Mouse (Mus musculus) urinary bladder, postnatal 36 days (tissue): ENCODE results near the gene Sptbn1.

Experiments
- DNase-seq, 2 experiments: peaks; one replicate each; pipeline ENCODE4 v3.0.0; 2022; ENCODE audit warnings: low spot score in 2 of 2, mixed read lengths in 1 of 2

The Sptbn1 gene

DNA sequence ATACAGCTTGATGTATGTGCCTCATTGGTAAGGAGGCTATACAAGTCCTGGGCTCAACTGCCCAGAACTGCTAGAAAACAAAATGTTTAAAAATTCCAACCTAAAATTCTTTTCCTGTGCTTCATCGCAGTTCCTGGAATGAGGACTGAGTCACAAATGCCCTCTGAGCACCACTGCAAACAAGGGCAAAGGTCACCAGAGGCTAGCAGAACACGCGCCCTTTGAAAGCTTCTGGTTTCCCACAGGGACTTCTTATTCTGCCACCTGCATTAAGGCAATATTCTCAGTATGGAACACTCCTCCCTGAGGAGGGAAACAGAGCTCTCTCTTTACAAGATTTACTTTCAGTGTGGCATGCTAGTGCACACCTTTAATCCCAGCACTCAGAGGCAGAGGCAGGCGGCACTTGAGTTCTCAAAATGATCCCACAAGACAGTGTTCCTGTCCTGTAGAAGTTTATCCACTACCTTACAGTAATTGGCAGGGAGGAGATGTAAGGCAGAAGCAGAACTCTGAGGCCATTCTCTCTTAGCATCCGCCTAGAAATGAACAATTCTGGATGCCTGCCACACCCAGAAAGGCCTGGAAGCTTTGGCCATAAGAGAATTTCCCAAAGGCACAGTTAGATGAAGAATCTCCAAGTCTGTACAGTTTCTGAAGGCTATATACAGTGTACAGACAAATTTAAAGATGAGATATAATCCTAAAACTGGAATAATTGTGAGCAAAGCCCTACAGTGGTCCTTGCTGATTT, 56.1 kb downstream of the Sptbn1 start:
- DNase-seq, result no peak

DNA sequence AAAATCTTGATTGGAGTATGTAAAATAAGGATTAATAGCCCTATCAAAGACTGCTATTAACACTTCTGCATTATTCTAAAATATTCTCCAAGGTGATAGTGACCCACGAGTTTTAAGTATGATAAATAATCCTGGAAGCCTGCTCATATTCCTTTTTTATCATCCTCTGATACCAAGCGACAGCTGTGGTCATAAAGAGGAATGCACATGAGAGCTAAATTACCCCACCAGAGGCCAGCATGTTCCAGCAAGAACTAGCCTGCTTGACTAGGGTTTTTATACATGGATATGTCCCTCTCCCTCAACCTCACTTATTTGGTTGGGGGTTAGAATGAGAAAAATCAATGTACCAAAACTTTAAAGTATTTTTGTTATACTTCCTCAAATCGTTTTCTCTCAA, 56.8 kb downstream of the Sptbn1 start:
- no peak for DNase-seq

DNA sequence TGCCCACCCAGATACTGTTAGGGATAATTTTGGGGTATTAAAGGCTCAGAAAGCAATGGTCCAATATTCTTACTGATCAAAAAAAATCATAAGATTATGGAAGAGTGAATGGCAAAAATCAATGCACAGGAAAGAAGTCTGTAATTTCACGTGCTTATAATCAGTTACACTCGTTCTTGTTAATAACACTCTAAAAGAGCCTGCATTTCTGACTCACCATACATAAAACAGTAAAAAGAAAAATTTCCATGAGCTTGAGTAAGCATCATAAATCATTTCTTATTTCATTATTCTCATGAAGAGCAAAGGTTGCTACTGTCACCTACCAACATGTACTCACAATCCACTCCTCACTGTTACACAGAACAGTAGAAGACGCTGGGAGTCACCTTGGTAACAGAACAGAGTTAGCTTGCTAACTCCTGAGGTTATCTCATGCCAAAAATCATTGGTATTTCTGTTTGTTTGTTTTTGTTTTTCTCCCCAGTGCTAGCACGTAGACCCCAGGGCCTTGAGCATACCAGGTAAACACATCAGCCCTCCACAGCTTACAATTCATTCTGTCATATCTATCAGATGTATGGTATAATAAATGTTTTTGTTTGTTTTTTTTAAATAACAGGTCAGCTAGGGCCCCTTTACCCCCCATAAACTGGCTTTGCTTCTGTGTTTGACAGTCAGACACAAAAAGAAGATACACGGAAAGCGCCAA, 57.7 kb downstream of the Sptbn1 start:
- DNase-seq, result no peak

DNA sequence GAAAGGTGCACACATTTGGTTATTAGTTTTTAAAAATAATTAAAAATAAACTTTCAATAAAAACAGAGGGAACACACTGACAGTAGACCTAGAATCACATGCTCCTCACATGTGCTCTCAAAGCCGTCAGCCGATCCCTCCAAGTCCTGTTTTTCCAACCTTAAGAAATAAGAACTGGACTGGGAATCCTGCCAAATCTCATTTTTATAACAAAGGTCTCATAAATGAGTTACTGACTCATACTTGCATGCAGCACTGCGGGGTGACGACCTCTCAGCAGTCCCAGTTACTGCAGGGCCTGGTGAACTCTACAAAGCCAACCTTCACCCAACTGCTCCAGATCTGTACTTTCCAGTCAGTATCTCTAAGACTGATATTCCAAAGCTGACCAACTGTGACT, 58.5 kb downstream of the Sptbn1 start:
- DNase-seq, result peak; percentile 33 to 55

DNA sequence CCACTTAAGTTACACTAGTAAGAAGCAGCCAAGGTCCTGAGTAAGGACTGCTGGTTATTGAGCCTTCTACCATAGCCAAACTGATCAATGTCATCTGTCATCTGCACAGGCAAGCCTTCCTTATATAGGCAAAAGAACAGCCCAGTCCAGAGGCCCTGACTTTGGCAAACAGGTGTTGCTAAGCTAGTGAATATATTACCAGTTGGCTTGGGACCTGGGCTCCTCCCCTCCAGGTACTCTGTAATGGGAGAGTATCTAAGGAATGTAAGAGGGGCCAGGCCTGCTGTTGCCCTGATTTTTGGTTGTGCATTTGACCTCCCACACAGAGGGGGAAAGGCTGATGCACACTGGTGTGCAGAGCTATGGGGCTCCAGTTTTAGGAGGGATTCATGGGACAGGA, 63.6 kb downstream of the Sptbn1 start:
- DNase-seq, result no peak

DNA sequence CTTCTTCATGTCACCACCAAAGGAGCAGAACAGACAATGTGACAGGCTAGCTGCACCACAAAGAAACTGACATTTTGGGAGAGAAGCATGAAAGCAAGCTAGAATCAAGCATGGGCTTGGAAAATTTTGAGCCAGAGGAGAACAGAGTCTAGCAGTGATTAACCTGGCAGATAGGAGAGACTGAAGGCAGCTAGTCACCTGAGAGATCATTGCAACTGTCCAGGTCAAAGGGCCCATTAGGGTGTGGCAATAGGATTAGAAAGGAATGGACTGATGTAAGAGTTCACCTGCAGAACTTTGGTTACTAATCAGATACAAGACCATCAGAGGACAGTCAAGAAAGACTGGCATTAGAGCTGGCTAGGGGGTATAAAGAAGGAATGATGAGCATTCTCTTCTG, 67.6 kb downstream of the Sptbn1 start:
- no peak for DNase-seq

DNA sequence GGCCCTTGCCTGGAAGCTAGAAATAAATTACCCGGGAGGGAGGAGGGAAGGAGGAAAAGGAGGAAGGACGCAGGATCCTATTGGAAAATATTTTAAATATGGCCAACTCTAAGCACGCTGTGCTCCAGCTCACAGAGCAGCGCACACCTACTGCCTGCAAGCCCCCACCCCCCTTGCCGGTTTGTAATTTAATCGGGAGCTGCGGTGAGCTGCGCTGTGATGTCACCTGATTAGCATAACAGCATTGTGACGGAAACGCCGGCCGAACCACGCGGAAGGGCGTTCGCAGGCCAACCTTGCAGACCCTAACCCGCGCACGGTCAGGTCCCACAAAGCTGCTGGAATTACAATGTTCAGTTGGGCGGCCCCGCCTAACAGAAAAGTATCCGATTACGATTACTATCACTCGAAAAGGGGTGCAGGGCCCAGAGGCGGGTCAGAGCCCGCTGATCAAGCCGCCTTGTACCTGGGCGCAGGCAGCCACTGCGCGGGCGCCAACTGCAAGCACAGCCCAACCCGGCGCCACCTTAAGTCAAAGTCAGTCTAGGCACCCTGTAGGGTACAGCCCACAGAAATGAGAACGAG, 69.8 kb downstream of the Sptbn1 start:
- DNase-seq, result peak; percentile 69 to 72

DNA sequence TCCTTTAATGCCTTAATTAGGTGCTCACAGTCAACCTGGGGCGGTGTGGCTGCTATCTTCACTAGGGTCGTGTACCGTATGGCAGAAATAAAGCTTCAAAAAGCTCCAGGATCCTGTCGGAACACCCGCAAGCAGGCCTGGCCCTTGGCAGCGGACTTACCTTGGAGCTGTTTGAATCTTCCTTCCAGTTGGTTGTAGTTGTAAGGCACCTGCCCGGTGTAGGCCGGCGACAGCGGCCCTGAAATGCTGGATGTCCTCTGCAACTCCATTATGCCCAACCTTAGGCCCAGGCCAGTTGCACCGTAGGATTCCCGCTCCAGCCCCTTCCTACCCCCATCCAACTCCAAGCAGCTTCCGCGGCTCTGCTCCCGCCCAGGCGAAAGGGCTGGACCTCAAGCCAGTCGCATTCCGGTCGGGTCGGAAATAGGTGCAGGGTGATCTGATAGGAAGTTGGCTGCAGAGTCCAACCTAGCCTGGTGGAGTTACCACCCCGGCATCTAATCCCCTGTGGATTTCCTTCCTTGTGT, 70.3 kb downstream of the Sptbn1 start:
- peak; percentile 64 to 76 for DNase-seq

DNA sequence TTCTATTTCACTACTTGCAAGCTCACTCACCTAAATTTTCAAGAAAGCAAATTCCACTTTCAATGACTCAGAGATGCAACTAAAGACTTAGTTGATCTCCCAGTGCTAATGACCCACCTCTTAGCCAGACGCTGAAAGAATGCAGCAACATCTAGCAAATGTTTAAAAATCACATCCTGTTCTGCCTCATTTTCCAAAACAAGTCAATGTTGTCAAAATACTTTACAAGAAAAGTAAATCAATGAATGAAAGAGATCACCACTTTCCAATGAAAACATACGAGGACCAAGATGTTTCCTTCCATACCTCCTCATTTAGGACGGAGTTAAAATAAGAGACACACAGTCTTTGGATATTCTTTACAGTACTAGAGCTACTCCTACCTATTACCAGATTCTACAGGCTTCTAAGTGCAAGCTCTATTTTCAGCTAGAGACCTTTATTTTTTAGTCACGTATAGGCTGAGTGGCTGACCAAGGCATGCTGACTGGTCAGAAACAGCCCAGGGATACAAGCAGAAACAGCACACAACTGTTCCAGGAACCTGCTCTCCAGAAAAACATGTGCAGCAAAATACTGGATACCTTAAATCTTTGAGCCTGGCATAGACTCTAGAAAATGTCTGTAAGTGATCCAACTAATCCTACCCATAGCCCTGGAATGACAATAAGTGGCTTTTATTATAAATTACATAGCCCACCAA, 71.5 kb downstream of the Sptbn1 start:
- DNase-seq, result no peak

DNA sequence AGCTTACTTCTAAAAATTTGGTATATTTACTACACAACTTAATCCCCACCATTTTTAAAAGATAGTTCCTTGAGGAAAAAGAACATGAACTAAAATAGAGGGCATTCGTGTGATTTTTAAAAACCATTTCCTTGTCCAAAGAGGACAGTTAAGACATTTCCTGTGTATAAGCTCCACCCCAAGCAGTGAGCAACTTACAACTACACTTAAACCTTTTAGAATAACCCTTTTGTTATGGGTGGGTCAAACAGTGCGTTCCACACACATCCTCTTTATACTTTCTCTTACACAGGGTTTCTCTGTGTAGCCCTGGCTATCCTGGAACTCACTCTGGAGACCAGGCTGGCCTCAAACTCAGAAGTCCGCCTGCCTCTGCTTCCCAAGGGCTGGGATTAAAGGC, 72.2 kb downstream of the Sptbn1 start:
- DNase-seq, result no peak

DNA sequence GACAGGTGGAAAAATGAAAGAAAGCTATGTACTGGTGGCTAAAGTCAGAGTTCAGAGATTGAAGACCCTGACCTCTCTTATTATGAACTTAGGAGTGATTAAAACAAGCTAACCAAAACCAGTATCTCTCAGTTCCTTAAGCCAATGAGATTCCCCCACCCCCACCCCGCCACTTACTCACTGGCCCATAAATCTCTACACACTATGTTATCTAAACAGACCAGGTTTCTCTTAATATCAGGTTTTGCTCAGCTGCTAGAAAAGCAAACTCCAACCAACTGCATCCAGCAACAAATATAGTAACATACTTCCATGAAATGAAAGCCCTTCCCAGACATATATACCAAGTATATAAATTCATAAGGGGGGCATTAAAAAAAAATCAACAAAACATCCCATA, 73.2 kb downstream of the Sptbn1 start:
- no peak for DNase-seq

DNA sequence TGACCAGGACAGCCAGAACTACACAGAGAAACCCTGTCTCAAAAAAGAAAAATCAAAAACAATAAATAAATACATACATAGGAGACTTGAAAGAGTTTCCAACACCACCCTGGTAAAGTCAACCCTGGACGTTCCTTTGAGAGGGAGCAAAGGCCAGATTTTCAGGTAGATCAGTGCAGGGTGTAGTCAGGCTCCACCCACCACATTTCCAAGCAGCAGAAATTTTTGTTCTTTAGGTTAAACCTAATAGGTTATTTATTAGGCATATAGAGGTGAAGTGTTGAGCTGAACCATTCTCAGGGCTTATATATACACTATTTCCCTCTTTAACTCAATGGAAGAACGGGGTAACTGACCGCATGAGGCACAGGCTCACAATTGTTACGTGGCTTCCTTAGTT, 77.0 kb downstream of the Sptbn1 start:
- DNase-seq, result no peak

DNA sequence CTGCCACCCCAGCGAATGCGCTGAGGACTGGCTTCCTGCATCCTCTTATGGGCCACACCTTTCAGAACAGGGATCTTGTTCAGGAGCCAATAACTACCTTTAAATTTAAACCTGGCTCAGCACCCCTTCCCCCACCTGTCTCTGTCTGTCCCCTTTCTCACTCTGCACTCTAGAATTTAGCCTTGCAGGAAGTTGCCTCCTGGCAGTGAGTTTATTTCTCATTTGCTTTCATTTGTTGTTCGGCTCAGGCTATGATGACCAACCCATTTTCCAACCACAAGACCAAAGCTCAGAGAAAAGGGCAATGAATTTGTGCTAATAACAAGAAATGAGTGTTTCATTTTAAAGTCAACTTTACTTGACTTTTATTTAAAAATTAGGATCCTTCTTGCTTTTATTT, 77.9 kb downstream of the Sptbn1 start:
- DNase-seq, result no peak

DNA sequence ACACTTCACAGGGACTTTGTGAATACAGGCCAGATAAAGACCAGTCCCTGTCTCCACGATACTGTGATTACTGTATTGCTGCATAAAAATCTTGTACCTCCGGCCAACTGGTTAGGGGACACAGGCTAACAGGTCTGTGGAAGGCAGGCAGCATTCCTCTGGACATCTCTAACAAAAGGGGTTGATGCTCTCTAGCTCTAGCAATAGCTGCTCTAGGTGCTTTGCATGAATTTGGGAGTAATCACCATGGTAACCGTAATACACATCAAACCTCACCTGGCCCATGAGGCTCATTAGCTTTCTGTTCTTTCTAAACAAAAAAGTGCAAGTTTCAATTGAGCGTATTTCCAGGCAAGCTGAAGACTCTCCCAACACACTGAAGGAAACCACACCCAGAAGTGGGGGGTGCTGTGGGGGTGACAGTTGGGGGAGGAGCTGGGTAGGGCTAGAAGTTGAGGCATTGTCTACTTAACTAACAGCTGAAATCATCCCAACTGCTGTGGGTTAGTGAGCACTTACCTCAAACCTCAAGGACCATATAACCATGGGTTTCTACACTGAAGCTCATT, 81.0 kb downstream of the Sptbn1 start:
- no peak for DNase-seq

DNA sequence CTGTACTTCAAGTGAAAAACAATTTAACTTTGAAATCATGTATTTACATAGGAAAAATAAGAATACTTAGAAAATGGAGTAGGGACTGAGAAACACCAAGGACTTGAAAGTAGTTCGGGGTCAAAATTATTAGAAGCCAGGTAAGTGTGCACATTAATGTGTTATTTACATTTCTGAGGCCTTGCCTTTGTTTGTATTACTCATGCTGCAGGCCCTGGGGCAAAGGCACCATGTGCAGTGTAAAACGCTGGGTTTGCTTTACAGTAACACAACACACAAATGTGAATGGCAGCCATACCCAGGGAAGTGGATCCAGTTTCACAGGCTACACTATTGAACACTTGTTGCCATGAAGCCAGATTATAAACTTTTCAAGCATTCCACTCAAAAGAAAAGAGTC, 83.4 kb downstream of the Sptbn1 start:
- peak in 1 of 2 experiments; percentile 30 for DNase-seq

DNA sequence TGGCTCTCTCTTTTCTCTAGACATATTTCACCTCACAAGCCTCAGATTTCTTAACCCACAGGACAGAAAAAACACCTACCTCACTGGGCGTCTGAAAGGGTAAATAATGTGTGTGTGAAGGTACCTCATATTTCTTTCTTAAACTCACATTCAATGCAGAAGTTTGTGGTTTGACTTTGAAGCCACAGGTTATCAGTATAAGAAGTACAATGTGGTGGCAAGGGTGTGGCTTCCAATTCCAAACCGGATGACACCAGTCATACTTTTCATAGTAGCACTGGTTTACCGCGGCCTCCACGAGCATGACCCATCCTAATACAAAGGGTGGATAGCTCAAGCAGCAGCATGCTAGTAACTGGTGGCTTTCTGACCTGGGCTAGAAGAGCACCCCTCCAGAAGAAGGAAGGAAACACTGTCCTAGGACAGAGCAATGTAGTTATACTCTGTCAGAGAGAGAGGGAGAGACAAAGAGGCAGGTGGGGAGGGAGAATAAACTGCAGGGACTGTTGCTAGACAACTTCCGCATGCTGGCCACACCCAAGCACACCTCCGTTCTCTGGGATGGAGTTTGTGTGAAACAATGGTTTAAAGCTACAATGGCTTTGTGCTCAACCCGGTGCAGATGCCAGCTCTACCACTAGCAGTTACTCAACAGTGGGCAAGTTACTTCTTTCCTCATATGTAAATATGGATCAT, 85.1 kb downstream of the Sptbn1 start:
- DNase-seq, result no peak

DNA sequence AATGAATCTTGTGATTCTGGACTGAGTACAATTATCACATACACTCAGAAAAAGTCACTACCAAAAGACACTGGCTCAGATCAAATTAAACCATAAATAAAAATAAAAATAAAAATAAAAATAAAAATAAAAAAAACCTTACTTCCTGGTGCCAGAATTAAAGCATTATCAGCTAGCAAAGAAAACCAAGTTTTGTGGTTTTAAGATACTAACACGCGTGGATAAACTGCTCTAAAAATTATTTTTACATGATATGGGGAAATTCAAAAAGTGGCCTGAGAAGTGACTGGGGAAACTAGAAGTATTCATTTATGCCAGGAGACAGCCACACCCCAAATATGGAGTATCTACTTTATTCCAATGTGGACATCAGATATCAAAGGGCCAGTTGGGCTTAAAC, 89.8 kb downstream of the Sptbn1 start:
- no peak for DNase-seq

DNA sequence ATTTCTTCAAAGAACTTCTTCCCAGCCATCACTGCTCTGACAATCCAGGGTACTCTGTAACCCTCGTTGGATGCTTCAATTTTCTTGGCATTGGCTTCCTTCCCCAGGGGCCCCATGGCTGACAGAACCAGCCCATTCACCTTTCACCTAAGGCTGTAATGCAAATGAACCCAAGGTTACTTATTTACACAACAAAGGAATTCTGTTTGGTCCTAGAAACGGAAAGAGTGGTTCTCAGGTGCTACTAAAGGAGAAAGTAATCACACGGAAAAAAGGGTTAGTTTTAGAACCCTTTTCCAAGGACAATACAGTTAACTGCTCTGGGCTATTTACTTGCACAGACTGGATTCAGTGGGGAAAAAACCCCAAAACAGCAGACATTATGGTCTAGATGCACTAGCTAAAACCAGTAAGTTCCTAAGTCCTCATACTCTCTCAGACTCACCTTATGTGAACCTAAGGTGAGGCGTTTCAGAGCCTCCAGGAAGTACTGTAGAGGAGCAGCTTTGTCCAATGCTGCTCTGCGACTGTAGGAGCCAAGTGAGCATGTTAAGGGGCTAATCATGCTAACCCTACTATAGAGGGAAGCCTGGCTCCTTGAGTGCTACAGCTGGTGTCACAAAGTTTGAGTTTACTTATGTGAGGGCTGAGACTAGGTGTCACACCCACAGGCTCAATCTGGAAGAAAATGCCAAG, 90.7 kb downstream of the Sptbn1 start:
- no peak for DNase-seq

DNA sequence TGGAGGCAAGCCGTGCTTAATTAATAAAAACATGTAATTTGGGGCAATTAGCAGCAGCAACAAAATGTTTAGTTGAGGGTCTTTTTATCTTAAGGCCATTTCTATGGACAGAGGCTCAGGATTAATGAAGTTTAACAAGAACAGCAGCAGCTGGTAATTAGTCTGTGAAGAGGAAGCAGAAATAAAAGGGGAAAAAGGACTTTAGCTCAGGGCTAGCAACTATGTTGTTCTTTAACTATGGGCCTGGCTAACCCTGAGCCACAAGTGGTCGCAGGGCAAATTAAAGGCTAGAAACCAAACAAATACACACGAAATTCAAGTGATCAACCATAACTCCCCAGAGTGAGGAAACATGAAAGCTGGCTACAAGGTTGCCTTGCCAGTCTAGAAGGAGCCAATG, 91.9 kb downstream of the Sptbn1 start:
- DNase-seq, result no peak

DNA sequence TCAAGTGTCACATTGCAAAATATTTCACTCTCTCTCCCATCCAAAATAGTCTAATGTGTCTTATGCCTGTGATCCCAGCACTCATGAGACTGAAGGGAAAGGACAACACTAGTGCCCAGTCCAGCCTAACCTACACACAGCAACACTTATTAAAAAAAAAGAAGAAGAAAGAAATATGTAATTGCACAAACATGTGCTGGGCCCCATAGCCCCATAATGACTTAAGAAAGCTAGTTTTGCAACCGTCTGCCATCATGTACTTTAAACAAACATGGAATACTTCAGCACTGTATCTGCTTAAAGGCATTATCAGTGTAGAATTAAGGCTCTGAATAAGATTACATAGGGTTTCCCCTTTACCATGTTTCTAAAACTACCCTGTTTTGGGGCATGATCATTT, 92.4 kb downstream of the Sptbn1 start:
- no peak for DNase-seq
